Comparison of ENCODE assay signal across 13 mouse cellular contexts in the genomic region with DNA sequence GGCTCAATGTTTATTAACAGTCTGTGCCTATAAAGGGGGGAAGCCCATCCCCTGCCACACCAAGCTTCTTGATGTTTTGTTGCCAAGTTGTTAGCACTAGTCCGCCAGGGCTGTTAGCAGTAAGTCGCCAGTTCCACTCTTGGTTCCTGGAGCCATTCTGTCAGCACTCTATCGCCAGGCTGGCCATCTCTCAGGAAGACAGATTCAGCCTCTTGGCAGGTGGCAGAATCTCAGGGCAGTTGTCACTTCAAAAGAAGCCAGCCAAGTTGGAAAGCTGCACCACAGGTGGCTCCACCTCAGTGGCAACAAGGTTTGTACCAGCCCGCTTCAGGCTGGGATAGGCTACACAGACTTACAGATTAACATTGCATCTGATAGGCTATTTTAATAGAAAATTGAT.
A peak's percentile ranks its signal among the peaks of the same experiment; 100 is the strongest.
DNase-seq lines count a peak whose midpoint lies in the region; ATAC-seq lines count a peak whose summit lies in the region.
"Had no signal": no experiment of that assay in that cellular context is flagged by ENCODE, and none has a peak within 500 bp of the region (broad histone marks: within the 10 kb centered on the region; RNA-seq: fewer than 3 reads in every experiment).

No protein-coding gene starts in this region.

- ATAC-seq in cerebellum, adult (ENCODE audit: insufficient number of reproducible peaks, low FRiP score, low TSS enrichment), result no peak
- ATAC-seq: forebrain, embryonic 14.5 days; forebrain, embryonic 16.5 days had no signal

- DNase-seq in cerebellum, postnatal 14 days, result peak; percentile 49 to 67
- DNase-seq in cerebellum, postnatal 36 days, result peak; percentile 1 to 4
- no peak for DNase-seq in cerebellum, adult 9-11 months
- peak; percentile 11 for DNase-seq in left cerebral cortex, postnatal 4 days
- no peak for DNase-seq in left cerebral cortex, adult 18-20 months (ENCODE audit: low spot score in 2 of 2)
- DNase-seq: adrenal gland, adult 2 months; adrenal gland, postnatal 10 days; adrenal gland, postnatal 25 days; cerebellum, adult 11-12 months; embryo, embryonic 11 days had no signal

- intact Hi-C loops in left cerebral cortex, postnatal 4 days (cut with DNase I), result no loop called here

Comparison
In these comparisons a context has a peak if more than half of its experiments do, and no peak if none do; other contexts are left out.
1. DNase-seq: peak in cerebellum, postnatal 14 days (2 of 2), cerebellum, postnatal 36 days (2 of 2) and left cerebral cortex, postnatal 4 days (single experiment); none in cerebellum, adult 9-11 months (single experiment) and left cerebral cortex, adult 18-20 months (0 of 2).